Mouse (Mus musculus): ENCODE measurements around the gene Dguok. TPM values are rescaled to one million over a fixed set of nuclear protein-coding genes. Genes with fewer than 3 reads are reported as not detected.
A peak's percentile ranks its signal among the peaks of the same experiment; 100 is the strongest.

Gene Dguok
- polyA plus RNA-seq, 2 experiments = 77.0 to 104 TPM

GRCm38 (mm10) chr6:83442639-83443038 is 64.1 kb downstream of the Dguok start:
- WGBS = 58% methylated on average over 3 of the region's 3 CpGs
- Histone ChIP-seq H3K4me3 (replicated peaks; ENCODE audit: low read length) (peak overlapping the region; percentile 79; the same call in 1 of the 2 replicates), H3K4me1 (ENCODE audit: control insufficient read depth, insufficient read depth, low read length) (peaks cover 59% of the 10 kb centered on the region), H3K9me3 (ENCODE audit: control insufficient read depth, low read length) (no peaks in the 10 kb centered on the region), H3K9ac (ENCODE audit: low read depth, low read length, severe bottlenecking) (no peak overlapping the region), H3K27ac (replicated peaks; ENCODE audit: low read depth, low read length) (peak overlapping the region; percentile 89; the same call in 1 of the 2 replicates), H3K36me3 (ENCODE audit: control insufficient read depth, insufficient read depth, low read length) (peaks cover 21% of the 10 kb centered on the region), H3K4me2 (replicated peaks; ENCODE audit: low read depth, low read length, severe bottlenecking) (peak overlapping the region; percentile 72), H3K27me3 (ENCODE audit: control insufficient read depth, insufficient read depth, low read length) (no peaks in the 10 kb centered on the region)
- DNase-seq (ENCODE audit: low spot score) = no peak
- ATAC-seq (ENCODE audit: low FRiP score, low read depth) = no peak
- no peak for TF ChIP-seq POLR2A (IDR thresholded peaks at IDR 0.05; ENCODE audit: borderline replicate concordance, extremely low read depth, insufficient read depth, insufficient read length)

- Histone ChIP-seq H3K4me3 (replicated peaks; ENCODE audit: low read length) (peak overlapping the region; percentile 79), H3K27me3 (ENCODE audit: control insufficient read depth, insufficient read depth, low read length) (no peaks in the 10 kb centered on the region), H3K9ac (ENCODE audit: low read depth, low read length, severe bottlenecking) (peak overlapping the region; percentile 70), H3K27ac (replicated peaks; ENCODE audit: low read depth, low read length) (peak overlapping the region; percentile 89), H3K9me3 (ENCODE audit: control insufficient read depth, low read length) (no peaks in the 10 kb centered on the region), H3K36me3 (ENCODE audit: control insufficient read depth, insufficient read depth, low read length) (peaks cover 16% of the 10 kb centered on the region), H3K4me2 (replicated peaks; ENCODE audit: low read depth, low read length, severe bottlenecking) (peak overlapping the region; percentile 72), H3K4me1 (ENCODE audit: control insufficient read depth, insufficient read depth, low read length) (peaks cover 59% of the 10 kb centered on the region)
- 0 out of 2 replicates have a peak, but pooled peaks have one; percentile 41 for TF ChIP-seq POLR2A (IDR thresholded peaks at IDR 0.05; ENCODE audit: borderline replicate concordance, extremely low read depth, insufficient read depth, insufficient read length)
- DNase-seq (ENCODE audit: low spot score) (peak; percentile 84), ATAC-seq (ENCODE audit: low FRiP score, low read depth) (peak; percentile 93)
- WGBS = under 1% methylated on average over 26 of the region's 48 CpGs
Observed at GRCm38 (mm10) chr6:83441259-83442061, 65.3 kb downstream of the Dguok start.

DNA sequence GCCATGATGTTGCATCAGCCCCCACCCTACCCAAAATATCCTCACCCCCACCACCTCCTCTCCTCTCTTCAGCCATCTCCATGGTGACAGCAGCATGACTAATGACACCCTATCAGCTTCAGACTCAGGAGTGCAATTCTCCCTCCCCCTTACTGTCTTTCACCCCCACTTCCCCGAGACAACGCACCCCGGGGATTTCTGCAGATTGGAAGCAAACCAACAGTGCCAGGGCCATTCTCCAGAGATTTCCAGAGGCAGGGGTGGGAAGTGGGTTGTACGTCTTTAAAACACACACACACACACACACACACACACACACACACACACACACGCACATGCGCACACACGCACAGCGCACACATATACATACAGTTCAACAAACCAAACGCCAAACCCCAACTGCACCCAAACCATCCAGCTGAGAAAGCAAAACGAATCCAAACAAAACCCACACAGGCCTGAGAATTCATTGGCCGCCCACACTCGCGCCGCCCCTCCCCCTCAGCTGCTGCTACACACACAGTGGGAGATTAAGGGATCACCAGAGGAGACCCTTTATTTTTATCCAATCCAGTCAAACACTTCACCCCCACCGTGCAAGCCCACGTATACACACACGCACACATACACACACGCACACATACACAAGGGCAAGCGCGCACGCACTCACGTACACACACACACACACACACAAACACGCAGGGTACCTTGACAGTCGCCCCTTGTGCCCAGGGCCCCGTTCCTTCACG is 66.1 kb downstream of the Dguok start:
- peaks cover 59% of the 10 kb centered on the region for H3K4me1 ChIP-seq (ENCODE audit: control insufficient read depth, insufficient read depth, low read length)

GRCm38 (mm10) chr6:83440197-83440509 is 66.6 kb downstream of the Dguok start:
- DNase-seq (ENCODE audit: low spot score) (no peak), ATAC-seq (ENCODE audit: low FRiP score, low read depth) (no peak)
- Histone ChIP-seq H3K27ac (replicated peaks; ENCODE audit: low read depth, low read length) (no peak overlapping the region), H3K4me2 (replicated peaks; ENCODE audit: low read depth, low read length, severe bottlenecking) (peak overlapping the region; percentile 72), H3K9me3 (ENCODE audit: control insufficient read depth, low read length) (no peaks in the 10 kb centered on the region), H3K36me3 (ENCODE audit: control insufficient read depth, insufficient read depth, low read length) (peaks cover 19% of the 10 kb centered on the region), H3K4me3 (replicated peaks; ENCODE audit: low read length) (peak overlapping the region; percentile 79), H3K9ac (ENCODE audit: low read depth, low read length, severe bottlenecking) (peak overlapping the region; percentile 70), H3K27me3 (ENCODE audit: control insufficient read depth, insufficient read depth, low read length) (no peaks in the 10 kb centered on the region), H3K4me1 (ENCODE audit: control insufficient read depth, insufficient read depth, low read length) (peaks cover 59% of the 10 kb centered on the region)
- TF ChIP-seq POLR2A (IDR thresholded peaks at IDR 0.05; ENCODE audit: borderline replicate concordance, extremely low read depth, insufficient read depth, insufficient read length) = no peak
- 45% methylated on average over 3 of the region's 3 CpGs for WGBS

More for the DNA sequence above, 66.1 kb downstream of the Dguok start:
- Histone ChIP-seq H3K27ac (replicated peaks; ENCODE audit: low read depth, low read length) (peak overlapping the region; percentile 89), H3K9me3 (ENCODE audit: control insufficient read depth, low read length) (no peaks in the 10 kb centered on the region), H3K9ac (ENCODE audit: low read depth, low read length, severe bottlenecking) (peak overlapping the region; percentile 70), H3K4me2 (replicated peaks; ENCODE audit: low read depth, low read length, severe bottlenecking) (peak overlapping the region; percentile 72), H3K36me3 (ENCODE audit: control insufficient read depth, insufficient read depth, low read length) (peaks cover 17% of the 10 kb centered on the region), H3K4me3 (replicated peaks; ENCODE audit: low read length) (peak overlapping the region; percentile 79), H3K27me3 (ENCODE audit: control insufficient read depth, insufficient read depth, low read length) (no peaks in the 10 kb centered on the region)
- 3% methylated on average over 26 of the region's 26 CpGs for WGBS
- ATAC-seq (ENCODE audit: low FRiP score, low read depth) (peak; percentile 48), DNase-seq (ENCODE audit: low spot score) (peak; percentile 79)
- TF ChIP-seq POLR2A (IDR thresholded peaks at IDR 0.05; ENCODE audit: borderline replicate concordance, extremely low read depth, insufficient read depth, insufficient read length) = no peak

GRCm38 (mm10) chr6:83439781-83440180 is 67.0 kb downstream of the Dguok start:
- H3K4me1 ChIP-seq (ENCODE audit: control insufficient read depth, insufficient read depth, low read length) = peaks cover 56% of the 10 kb centered on the region

More at GRCm38 (mm10) chr6:83439781-83440180, 67.0 kb downstream of the Dguok start:
- ATAC-seq (ENCODE audit: low FRiP score, low read depth) (no peak), DNase-seq (ENCODE audit: low spot score) (no peak)
- H3K9me3 ChIP-seq (ENCODE audit: control insufficient read depth, low read length) = no peaks in the 10 kb centered on the region
- no peak overlapping the region for H3K27ac ChIP-seq (replicated peaks; ENCODE audit: low read depth, low read length)
- peak overlapping the region; percentile 79 for H3K4me3 ChIP-seq (replicated peaks; ENCODE audit: low read length)
- WGBS = 68% methylated on average over 5 of the region's 5 CpGs
- H3K4me2 ChIP-seq (replicated peaks; ENCODE audit: low read depth, low read length, severe bottlenecking) = peak overlapping the region; percentile 72
- H3K36me3 ChIP-seq (ENCODE audit: control insufficient read depth, insufficient read depth, low read length) = peaks cover 21% of the 10 kb centered on the region
- no peaks in the 10 kb centered on the region for H3K27me3 ChIP-seq (ENCODE audit: control insufficient read depth, insufficient read depth, low read length)
- peak overlapping the region; percentile 70; the same call in 1 of the 2 replicates for H3K9ac ChIP-seq (ENCODE audit: low read depth, low read length, severe bottlenecking)
- no peak for TF ChIP-seq POLR2A (IDR thresholded peaks at IDR 0.05; ENCODE audit: borderline replicate concordance, extremely low read depth, insufficient read depth, insufficient read length)
